Mouse (Mus musculus) liver, postnatal 0 days (tissue): ENCODE measurements at regions not wholly inside any gene's neighbourhood (a gene's known extent, or its start where the extent isn't known, plus 50 kb on each side); places are given as distances from the start of the nearest gene placed in this dataset.

Source experiments
- CTCF ChIP-seq: sonication (generic); IDR thresholded peaks from 2 replicates; pipeline ENCODE4 v1.5.1; 2016; ENCODE audit warnings: antibody characterized with exemption, low read depth
- EP300 ChIP-seq: IDR thresholded peaks from 2 replicates; pipeline ENCODE4 v1.6.1; 2016; ENCODE audit warnings: antibody characterized with exemption, low read depth, mild to moderate bottlenecking

- TF ChIP-seq CTCF = no peak
- TF ChIP-seq EP300 = no peak
These were observed 134.7 kb upstream of the Map3k1 start for GRCm38 (mm10) chr13:111943392-111944088.
